Mouse (Mus musculus) spleen, adult 18-20 months (tissue): Measurements from ENCODE around the gene Fam19a2.

Experiments
- DNase-seq, 2 experiments: peaks; one replicate each; pipeline ENCODE4 v3.0.0; 2022; ENCODE audit warnings: mixed read lengths in 2 of 2

The Fam19a2 gene

GRCm38 (mm10) chr10:123395429-123395828 lies 131.6 kb downstream of the Fam19a2 start:
- no peak for DNase-seq

GRCm38 (mm10) chr10:123398136-123398535 lies 134.3 kb downstream of the Fam19a2 start:
- no peak for DNase-seq

- DNase-seq = no peak
Observed at GRCm38 (mm10) chr10:123401188-123401587, 137.4 kb downstream of the Fam19a2 start.

GRCm38 (mm10) chr10:123402460-123402859 lies 138.7 kb downstream of the Fam19a2 start:
- DNase-seq = no peak

- no peak for DNase-seq
Observed at GRCm38 (mm10) chr10:123414953-123415352, 151.2 kb downstream of the Fam19a2 start.

- no peak for DNase-seq
Observed at GRCm38 (mm10) chr10:123416024-123416423, 152.2 kb downstream of the Fam19a2 start.

- no peak for DNase-seq
Observed at GRCm38 (mm10) chr10:123418616-123419173, 154.9 kb downstream of the Fam19a2 start.

- DNase-seq = no peak
Observed at GRCm38 (mm10) chr10:123420249-123420648, 156.5 kb downstream of the Fam19a2 start.

GRCm38 (mm10) chr10:123424482-123424881 lies 160.7 kb downstream of the Fam19a2 start:
- DNase-seq = no peak

- no peak for DNase-seq
Observed at GRCm38 (mm10) chr10:123426527-123427363, 162.9 kb downstream of the Fam19a2 start.

GRCm38 (mm10) chr10:123431569-123431968 lies 167.8 kb downstream of the Fam19a2 start:
- no peak for DNase-seq

GRCm38 (mm10) chr10:123437576-123437975 lies 173.8 kb downstream of the Fam19a2 start:
- DNase-seq = no peak

- DNase-seq = no peak
Observed at GRCm38 (mm10) chr10:123456800-123457199, 193.0 kb downstream of the Fam19a2 start.

- no peak for DNase-seq
Observed at GRCm38 (mm10) chr10:123460466-123460865, 196.7 kb downstream of the Fam19a2 start.

- no peak for DNase-seq
Observed at GRCm38 (mm10) chr10:123462305-123462704, 198.5 kb downstream of the Fam19a2 start.

- no peak for DNase-seq
Observed at GRCm38 (mm10) chr10:123514749-123515148, 251.0 kb downstream of the Fam19a2 start.

- no peak for DNase-seq
Observed at GRCm38 (mm10) chr10:123520613-123521012, 256.8 kb downstream of the Fam19a2 start.

GRCm38 (mm10) chr10:123521203-123521602 lies 257.4 kb downstream of the Fam19a2 start:
- no peak for DNase-seq

- no peak for DNase-seq
Observed at GRCm38 (mm10) chr10:123525424-123525823, 261.6 kb downstream of the Fam19a2 start.

- no peak for DNase-seq
Observed at GRCm38 (mm10) chr10:123526059-123526458, 262.3 kb downstream of the Fam19a2 start.

GRCm38 (mm10) chr10:123536143-123536542 lies 272.3 kb downstream of the Fam19a2 start:
- DNase-seq = no peak

- no peak for DNase-seq
Observed at GRCm38 (mm10) chr10:123548391-123548790, 284.6 kb downstream of the Fam19a2 start.

- no peak for DNase-seq
Observed at GRCm38 (mm10) chr10:123567677-123568076, 303.9 kb downstream of the Fam19a2 start.

GRCm38 (mm10) chr10:123570616-123571188 lies 306.9 kb downstream of the Fam19a2 start:
- no peak for DNase-seq
